Mouse (Mus musculus) liver, adult 2 months (tissue): ENCODE results near the gene Pde7b.

ENCODE experiments used
- CTCF ChIP-seq: fragments of 200-500 bp; IDR thresholded peaks from 2 replicates; pipeline ENCODE4 v1.5.1; 2011; ENCODE audit warnings: low read depth, low read length, control low read depth
- POLR2A ChIP-seq: fragments of 200-500 bp; IDR thresholded peaks from 2 replicates; pipeline ENCODE4 v1.6.1; 2011; ENCODE audit warnings: low read length, control low read depth; ENCODE audit not compliant: insufficient read depth; ENCODE audit errors: extremely low read depth

DNA sequence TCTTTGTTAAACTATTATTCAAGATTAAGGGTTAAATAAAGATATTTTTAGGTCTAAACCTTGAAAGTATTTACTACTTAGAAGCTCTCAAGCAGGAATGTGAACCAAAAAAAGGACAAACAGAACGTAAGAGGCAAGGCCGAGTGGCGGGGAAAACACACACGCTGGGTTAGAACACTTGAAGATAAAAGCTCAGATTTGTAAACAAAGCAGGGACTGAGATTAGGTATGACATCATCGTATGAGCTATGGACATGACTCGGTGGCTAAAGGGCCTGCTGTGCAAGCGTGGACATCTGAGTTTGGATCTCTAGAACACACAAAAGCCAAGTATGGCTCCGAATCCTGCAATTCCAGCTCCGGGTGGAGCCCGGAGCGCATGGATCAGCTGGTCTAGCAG lies 29.2 kb downstream of the Pde7b start:
- no peak for TF ChIP-seq CTCF
- no peak for TF ChIP-seq POLR2A
